Mouse (Mus musculus) heart, postnatal 36 days (tissue): ENCODE results near the gene Homez. TPM values are rescaled to one million over a fixed set of nuclear protein-coding genes. Genes with fewer than 3 reads are reported as not detected.

Source experiments
- DNase-seq, 2 experiments: peaks; one replicate each; pipeline ENCODE4 v3.0.0; 2021 to 2022
- intact Hi-C: fragments of 180-260 bp; cut with DNase I; formaldehyde crosslinking; loops from one replicate; pipeline ENCODE4 v1.15.1; 2025
- total RNA-seq, 2 experiments: library from RNA; stranded (reverse); gene quantifications; 2 replicates each; pipeline ENCODE4 v1.2.3; 2021

Homez gene
- 1 to 10 TPM; 5.2 to 8.8 TPM for total RNA-seq

- DNase-seq, result no peak
- intact Hi-C loops, result no loop called here
Observed at GRCm38 (mm10) chr14:54870861-54871260, at the start of gene Homez. Gene Homez, minus strand, starts transcription at chr14:54870961.

DNA sequence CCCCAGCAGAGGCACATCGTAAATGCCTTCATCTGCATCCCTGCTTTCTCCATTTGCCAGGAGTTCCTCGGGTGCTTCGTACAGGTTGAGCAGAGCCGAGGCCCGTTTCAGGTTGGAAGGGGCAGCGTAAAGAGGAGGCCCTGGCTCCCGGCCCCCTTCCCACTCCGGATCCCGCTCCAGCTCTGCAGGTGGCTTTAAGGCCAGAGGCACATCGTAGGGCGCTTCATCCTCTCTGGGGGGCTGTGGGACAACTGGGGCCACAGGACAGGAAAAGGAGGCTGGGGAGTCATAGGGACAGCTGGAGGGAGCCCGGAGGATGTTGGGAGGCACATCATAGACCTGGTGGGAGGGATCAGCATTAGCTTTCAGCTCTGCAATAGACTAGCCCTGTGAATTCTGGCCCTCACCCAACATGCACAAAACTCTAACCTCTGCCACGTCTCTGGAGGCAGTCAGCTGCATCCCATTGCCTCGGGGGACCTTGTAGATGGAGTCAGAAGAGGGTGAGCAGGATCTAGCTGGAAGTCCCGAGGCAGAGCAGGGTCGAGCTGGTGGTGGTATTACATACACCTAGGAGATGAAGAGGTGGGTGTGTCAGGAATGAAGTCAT lies 49.4 kb upstream of the Homez start:
- intact Hi-C loops, result no loop called here
- no peak for DNase-seq

DNA sequence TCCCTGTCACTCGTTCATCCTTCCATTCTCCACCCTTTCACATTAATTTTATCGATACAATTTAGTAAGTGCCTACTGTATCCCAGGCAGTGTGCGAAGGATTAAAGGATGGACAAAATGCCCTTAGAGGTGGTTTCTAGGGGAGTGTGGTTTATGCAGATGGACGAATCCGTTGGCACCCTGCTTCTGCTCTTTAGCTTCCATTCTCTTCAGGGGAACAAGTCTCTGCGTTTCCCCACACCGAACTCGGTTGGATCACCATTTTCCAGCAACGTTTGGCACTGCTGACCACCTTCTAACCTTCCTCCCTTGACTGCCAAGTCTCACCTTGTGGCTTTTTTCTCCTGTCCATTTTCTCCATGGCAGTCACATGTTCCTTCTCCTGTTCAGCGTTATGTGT lies 42.6 kb upstream of the Homez start:
- intact Hi-C loops, result no loop called here
- no peak for DNase-seq

GRCm38 (mm10) chr14:54912886-54913285 lies 42.1 kb upstream of the Homez start, which contains the start of gene Slc22a17:
Gene Slc22a17, minus strand, starts transcription at chr14:54913132.
- intact Hi-C loops, result no loop called here
- DNase-seq, result peak; percentile 70 to 72

- no peak for DNase-seq
- intact Hi-C loops, result no loop called here
Observed at GRCm38 (mm10) chr14:54912109-54912850, 41.5 kb upstream of the Homez start.

GRCm38 (mm10) chr14:54908682-54909081 lies 37.9 kb upstream of the Homez start:
- no peak for DNase-seq
- intact Hi-C loops, result no loop called here

GRCm38 (mm10) chr14:54903641-54904040 lies 32.9 kb upstream of the Homez start:
- intact Hi-C loops, result no loop called here
- no peak for DNase-seq

DNA sequence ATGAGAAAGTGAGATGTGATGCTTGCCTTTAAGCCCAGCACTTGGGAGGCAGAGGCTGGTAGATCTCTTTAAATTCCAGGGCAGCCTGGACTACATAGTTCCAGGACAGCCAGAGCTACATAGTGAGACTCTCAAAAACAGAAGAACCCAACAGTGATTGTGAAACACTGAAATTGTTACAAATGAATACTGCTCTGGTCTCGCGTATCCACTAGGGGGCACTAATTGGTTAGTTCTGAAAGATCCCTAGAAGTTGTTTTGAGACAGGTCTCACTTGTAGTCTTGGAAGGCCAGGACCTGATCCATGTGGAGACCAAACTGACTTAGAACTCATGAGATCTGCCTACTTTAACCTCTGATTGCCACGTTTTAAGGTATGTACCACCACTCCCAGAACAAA lies 29.6 kb upstream of the Homez start:
- DNase-seq, result peak; percentile 59 to 67
- intact Hi-C loops, result loop anchor here (1.0 to 2.0 kb wide), 3 partner anchors 39 to 178 kb away; partner anchors contain the start of gene Ngdn

- no peak for DNase-seq
- intact Hi-C loops, result loop anchor here (5.0 kb wide), 1 partner anchor 200 kb away; no protein-coding TSS in a partner anchor
Observed at GRCm38 (mm10) chr14:54897445-54897844, 26.7 kb upstream of the Homez start.

- intact Hi-C loops, result loop anchor here (5.0 kb wide), 1 partner anchor 203 kb away; no protein-coding TSS in a partner anchor
- peak in 1 of 2 experiments; percentile 66 for DNase-seq
Observed at GRCm38 (mm10) chr14:54894296-54895151, 23.8 kb upstream of the Homez start.

- intact Hi-C loops, result loop anchor here (2.0 kb wide), 1 partner anchor 27 kb away; no protein-coding TSS in a partner anchor
- DNase-seq, result peak; percentile 96 to 98
Observed at GRCm38 (mm10) chr14:54893651-54894181, 23.0 kb upstream of the Homez start.

GRCm38 (mm10) chr14:54892200-54892599 lies 21.4 kb upstream of the Homez start, which contains the start of gene Pabpn1:
Gene Pabpn1, plus strand, starts transcription at chr14:54892500.
- intact Hi-C loops, result loop anchor here (2.0 kb wide), 1 partner anchor 25 kb away; no protein-coding TSS in a partner anchor
- no peak for DNase-seq

- DNase-seq, result no peak
- intact Hi-C loops, result loop anchor here (10.0 kb wide), 1 partner anchor 631 kb away; the partner anchor contains the start of genes Abhd4 and Dad1
Observed at GRCm38 (mm10) chr14:54885309-54885708, 14.5 kb upstream of the Homez start.

DNA sequence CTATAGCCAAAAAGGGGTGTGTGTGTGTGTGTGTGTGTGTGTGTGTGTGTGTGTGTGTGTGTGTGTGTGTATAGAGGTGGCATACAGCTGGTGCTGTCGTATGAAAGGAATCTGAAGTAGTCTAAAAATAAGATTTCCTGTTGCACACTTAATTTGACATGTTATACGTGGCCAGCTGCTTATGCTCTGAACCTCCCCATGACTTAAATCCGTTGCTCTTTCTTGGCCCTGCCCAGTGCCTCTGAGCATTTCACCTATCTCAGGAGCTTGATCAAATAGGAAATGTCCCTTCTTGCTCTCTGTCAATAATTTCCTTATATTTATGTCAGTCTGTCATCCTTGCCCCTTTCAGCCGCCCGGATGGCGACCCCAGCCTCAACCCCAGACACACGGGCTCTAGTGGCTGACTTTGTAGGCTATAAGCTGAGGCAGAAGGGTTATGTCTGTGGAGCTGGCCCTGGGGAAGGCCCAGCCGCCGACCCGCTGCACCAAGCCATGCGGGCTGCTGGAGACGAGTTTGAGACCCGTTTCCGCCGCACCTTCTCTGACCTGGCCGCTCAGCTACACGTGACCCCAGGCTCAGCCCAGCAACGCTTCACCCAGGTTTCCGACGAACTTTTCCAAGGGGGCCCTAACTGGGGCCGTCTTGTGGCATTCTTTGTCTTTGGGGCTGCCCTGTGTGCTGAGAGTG lies 13.4 kb upstream of the Homez start:
- intact Hi-C loops, result loop anchor here (10.0 kb wide), 1 partner anchor 629 kb away; the partner anchor contains the start of genes Abhd4 and Dad1
- no peak for DNase-seq

- DNase-seq, result peak; percentile 80 to 82
- intact Hi-C loops, result loop anchor here (10.0 kb wide), 1 partner anchor 629 kb away; the partner anchor contains the start of genes Abhd4 and Dad1
Observed at GRCm38 (mm10) chr14:54883154-54884021, 12.6 kb upstream of the Homez start, which contains the start of the genes Bcl2l2 and Gm20521. Gene Bcl2l2, plus strand, starts transcription at chr14:54883377. Gene Gm20521, plus strand, starts transcription at chr14:54883441.

DNA sequence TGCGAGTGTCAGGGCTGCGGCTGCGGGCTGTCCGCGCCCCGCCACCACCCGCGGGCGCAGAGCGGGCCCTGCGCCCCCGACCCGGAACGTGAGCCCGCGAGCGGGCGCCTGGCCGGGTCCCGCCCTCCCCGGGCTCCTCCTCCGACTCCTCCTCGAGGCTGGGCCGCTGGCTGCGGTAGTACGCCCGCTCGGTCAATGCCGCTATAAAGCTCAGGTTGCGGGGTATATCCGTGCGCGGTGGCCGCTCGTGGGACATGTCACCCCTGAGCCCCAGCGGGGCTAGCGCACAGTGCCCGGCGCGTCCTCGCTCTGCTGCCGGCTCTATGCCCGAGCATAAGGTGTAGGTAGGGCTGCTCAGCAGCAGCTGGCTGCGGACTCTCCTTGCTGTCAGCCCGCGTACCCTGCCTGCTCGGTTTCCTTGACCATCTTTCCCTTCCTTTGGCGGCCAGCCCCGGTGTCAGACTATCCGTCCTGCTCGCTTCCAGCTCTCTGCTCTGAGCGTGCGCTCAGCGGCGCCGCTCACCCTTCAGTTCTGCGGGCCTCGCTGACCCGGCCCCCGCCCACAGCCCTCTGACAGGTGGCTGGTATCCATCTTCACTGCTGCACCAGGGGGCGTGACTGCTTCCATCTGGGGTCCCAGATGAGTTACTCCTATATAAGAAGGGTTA lies 6.4 kb upstream of the Homez start, which contains the start of gene Ppp1r3e:
Ppp1r3e (minus strand) TSS at position 503 of the 668 bp plus-strand sequence.
- intact Hi-C loops, result no loop called here

GRCm38 (mm10) chr14:54876539-54877047 lies 5.8 kb upstream of the Homez start:
- intact Hi-C loops, result no loop called here

More for the DNA sequence above, 6.4 kb upstream of the Homez start, which contains the start of gene Ppp1r3e:
- DNase-seq, result peak; percentile 68 to 78

More at GRCm38 (mm10) chr14:54876539-54877047, 5.8 kb upstream of the Homez start:
- DNase-seq, result peak; percentile 83 to 89
